Mouse (Mus musculus) adrenal gland, postnatal 14 days (tissue): Measurements from ENCODE around the gene Krtap9-3. TPM values are rescaled to one million over a fixed set of nuclear protein-coding genes. Genes with fewer than 3 reads are reported as not detected.

Experiments used
- DNase-seq: peaks from one replicate; pipeline ENCODE4 v3.0.0; 2021; ENCODE audit warnings: mixed read lengths
- total RNA-seq: library from RNA; stranded (reverse); gene quantifications from 2 replicates; pipeline ENCODE4 v1.2.3, GENCODE M21; 2021

Gene Krtap9-3
- total RNA-seq, 1 experiment from 2014 or later = not detected

GRCm38 (mm10) chr11:99566530-99566929, 31.4 kb downstream of the Krtap9-3 start, which contains the start of gene Krtap3-1:
Krtap3-1 (minus strand) TSS chr11:99566630.
- DNase-seq = no peak

GRCm38 (mm10) chr11:99562580-99562979, 35.3 kb downstream of the Krtap9-3 start:
- DNase-seq = no peak

- no peak for DNase-seq
These were observed 38.5 kb downstream of the Krtap9-3 start, which contains the start of gene Gm11939 for GRCm38 (mm10) chr11:99559366-99559765. Gm11939 (minus strand) TSS chr11:99559466.

DNA sequence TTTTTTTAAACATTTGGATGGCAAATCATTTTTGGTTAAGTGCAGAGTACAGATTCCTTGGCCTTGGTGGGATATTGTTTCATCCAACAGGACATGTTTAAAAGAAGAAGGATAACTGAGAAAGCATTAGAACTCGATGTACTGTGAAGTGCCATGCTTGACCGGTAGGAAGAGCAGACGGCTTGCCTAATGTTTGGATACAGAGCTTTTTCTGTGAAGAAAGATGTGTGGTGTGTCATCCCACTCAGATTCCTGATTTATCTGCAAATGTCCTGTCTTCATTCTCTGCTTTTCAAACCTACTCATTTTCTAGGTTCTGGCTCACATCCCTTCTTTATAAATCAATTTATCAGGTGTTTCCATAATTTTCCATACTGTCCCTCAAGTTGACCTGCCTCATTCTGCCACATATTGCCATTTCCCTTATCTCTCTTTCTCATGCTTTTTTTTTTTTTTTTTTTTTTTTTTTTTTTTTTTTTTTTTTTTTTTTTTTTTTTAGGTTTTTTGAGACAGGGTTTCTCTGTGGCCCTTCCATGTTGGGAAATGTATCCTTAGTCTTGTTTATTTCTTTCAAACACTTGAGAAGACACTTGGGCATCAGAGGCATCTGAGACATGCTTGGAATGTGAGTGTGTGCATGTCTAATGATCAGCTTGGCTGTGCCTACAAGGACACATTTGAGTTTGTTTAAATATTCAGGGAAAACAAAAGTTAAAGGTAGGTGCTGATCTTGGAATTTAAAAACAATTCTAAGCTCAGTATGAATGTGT, 39.7 kb downstream of the Krtap9-3 start:
- DNase-seq = no peak

GRCm38 (mm10) chr11:99556753-99557152, 41.2 kb downstream of the Krtap9-3 start, which contains the start of gene Krtap3-2:
Krtap3-2 (minus strand) TSS chr11:99556853.
- DNase-seq = no peak

DNA sequence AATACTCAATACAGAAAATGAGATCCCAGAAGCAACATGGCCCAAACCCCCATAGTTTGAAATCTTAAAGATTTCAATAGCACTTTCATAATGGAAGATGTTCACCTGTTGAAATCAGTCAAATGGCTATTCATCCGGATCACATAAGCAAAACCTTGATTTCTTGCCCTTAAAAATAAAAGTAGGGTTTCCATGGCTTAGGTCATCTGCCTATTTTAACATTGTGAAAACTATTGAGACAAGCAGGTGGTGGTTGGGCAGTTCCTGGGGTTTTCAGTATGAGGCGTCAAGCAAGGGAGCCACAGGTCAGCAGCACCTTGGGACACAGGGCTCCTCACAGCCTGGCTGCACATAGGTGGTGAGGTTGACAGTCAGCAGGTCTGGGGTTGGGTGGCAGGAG, 41.7 kb downstream of the Krtap9-3 start:
- no peak for DNase-seq

DNA sequence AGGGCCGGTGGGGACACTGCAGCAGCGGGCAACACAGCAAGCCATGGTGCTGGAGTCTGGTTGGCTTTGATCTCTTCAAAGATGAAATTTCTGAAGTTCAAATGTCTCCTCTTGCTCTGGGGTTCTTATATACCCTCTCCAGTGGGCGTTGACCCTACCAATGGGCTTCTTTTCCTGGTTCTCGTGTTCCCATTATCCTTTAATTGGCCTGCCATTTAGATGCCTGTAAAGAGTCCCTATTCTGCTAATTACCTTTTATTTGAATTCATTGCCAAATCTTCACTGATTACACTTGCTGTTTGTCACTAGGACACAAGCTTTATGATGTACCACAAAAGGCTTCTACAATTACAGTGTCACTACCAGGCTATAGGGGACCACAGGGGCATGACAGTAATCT, 47.1 kb downstream of the Krtap9-3 start, which contains the start of gene Krtap3-3:
Gene Krtap3-3, minus strand, starts transcription at position 101 of the 400 bp plus-strand sequence.
- no peak for DNase-seq

- no peak for DNase-seq
These were observed 50.0 kb downstream of the Krtap9-3 start for GRCm38 (mm10) chr11:99547892-99548291.

Other genes with a start within 250 kb of the Krtap9-3 start
- not detected in 2 replicates for gene Krt27, start 247.0 kb downstream of the Krtap9-3 start, total RNA-seq
- not detected in 2 replicates for gene Krt28, start 223.2 kb downstream of the Krtap9-3 start, total RNA-seq
- 4.3 and 5.6 TPM in 2 replicates for gene Krt10, start 208.7 kb downstream of the Krtap9-3 start, total RNA-seq
- not detected in 2 replicates for gene Krt12, start 175.8 kb downstream of the Krtap9-3 start, total RNA-seq
- 0.30 and 0.96 TPM in 2 replicates for gene Krt20, start 160.0 kb downstream of the Krtap9-3 start, total RNA-seq
- 0.30 and 6.4 TPM in 2 replicates for gene Krt23, start 105.0 kb downstream of the Krtap9-3 start, total RNA-seq
- not detected in 2 replicates for gene Krt39, start 76.8 kb downstream of the Krtap9-3 start, total RNA-seq
- gene Krt40, start 54.9 kb downstream of the Krtap9-3 start, total RNA-seq = not detected in 2 replicates
- gene Krtap3-3, start 47.2 kb downstream of the Krtap9-3 start, total RNA-seq = not detected in 2 replicates
- gene Krtap3-2, start 41.3 kb downstream of the Krtap9-3 start, total RNA-seq = not detected in 2 replicates
- not detected in 2 replicates for gene Gm11939, start 38.6 kb downstream of the Krtap9-3 start, total RNA-seq
- not detected in 2 replicates for gene Krtap3-1, start 31.5 kb downstream of the Krtap9-3 start, total RNA-seq
- not detected in 2 replicates for gene Krtap1-5, start 17.1 kb downstream of the Krtap9-3 start, total RNA-seq
- not detected in 2 replicates for gene Krtap1-4, start 14.5 kb downstream of the Krtap9-3 start, total RNA-seq
- gene Krtap1-3, start 6.8 kb downstream of the Krtap9-3 start, total RNA-seq = not detected in 2 replicates
- gene Gm11938, start 5.2 kb upstream of the Krtap9-3 start, total RNA-seq = not detected in 2 replicates
- gene Gm11937, start 12.1 kb upstream of the Krtap9-3 start, total RNA-seq = not detected in 2 replicates
- not detected in 2 replicates for gene Krtap2-4, start 16.7 kb upstream of the Krtap9-3 start, total RNA-seq
- gene Gm11562, start 22.3 kb upstream of the Krtap9-3 start, total RNA-seq = not detected in 2 replicates
- gene Krtap4-1, start 30.1 kb upstream of the Krtap9-3 start, total RNA-seq = not detected in 2 replicates
- gene Krtap4-2, start 37.0 kb upstream of the Krtap9-3 start, total RNA-seq = not detected in 2 replicates
- not detected in 2 replicates for gene Krtap4-7, start 46.0 kb upstream of the Krtap9-3 start, total RNA-seq
- not detected in 2 replicates for gene Gm11555, start 52.1 kb upstream of the Krtap9-3 start, total RNA-seq
- not detected in 2 replicates for gene Gm11563, start 60.9 kb upstream of the Krtap9-3 start, total RNA-seq
- gene Krtap4-6, start 67.9 kb upstream of the Krtap9-3 start, total RNA-seq = not detected in 2 replicates
- not detected in 2 replicates for gene Gm14190, start 92.6 kb upstream of the Krtap9-3 start, total RNA-seq
- gene Gm14180, start 136.2 kb upstream of the Krtap9-3 start, total RNA-seq = not detected in 2 replicates
- not detected in 2 replicates for gene Gm11595, start 174.8 kb upstream of the Krtap9-3 start, total RNA-seq
- gene Krtap4-8, start 182.6 kb upstream of the Krtap9-3 start, total RNA-seq = not detected in 2 replicates
- gene Krtap4-9, start 187.1 kb upstream of the Krtap9-3 start, total RNA-seq = not detected in 2 replicates
- gene Gm11596, start 195.4 kb upstream of the Krtap9-3 start, total RNA-seq = not detected in 2 replicates
- not detected in 2 replicates for gene Gm11569, start 200.8 kb upstream of the Krtap9-3 start, total RNA-seq
- not detected in 2 replicates for gene Gm11554, start 206.3 kb upstream of the Krtap9-3 start, total RNA-seq
- not detected in 2 replicates for gene Krtap4-13, start 211.8 kb upstream of the Krtap9-3 start, total RNA-seq
- not detected in 2 replicates for gene Gm11564, start 217.6 kb upstream of the Krtap9-3 start, total RNA-seq
- not detected in 2 replicates for gene 2300003K06Rik, start 240.0 kb upstream of the Krtap9-3 start, total RNA-seq